Mouse (Mus musculus): ENCODE data around the gene Rgl1. TPM values are rescaled to one million over a fixed set of nuclear protein-coding genes. Genes with fewer than 3 reads are reported as not detected.

Gene Rgl1
- polyA plus RNA-seq, 1 experiment from 2014 or later = 42.8 TPM

GRCm38 (mm10) chr1:152603628-152604027 lies 162.5 kb downstream of the Rgl1 start:
- ATAC-seq (ENCODE audit: insufficient number of reproducible peaks, low FRiP score, low TSS enrichment, low read depth) = no peak
- H3K9ac ChIP-seq = no peak overlapping the region
- no peak overlapping the region for H3K27ac ChIP-seq
- peaks cover 21% of the 10 kb centered on the region for H3K4me1 ChIP-seq
- no peak overlapping the region for H3K4me2 ChIP-seq
- no peak overlapping the region for H3K4me3 ChIP-seq
- no peaks in the 10 kb centered on the region for H3K9me3 ChIP-seq
- WGBS = 80% methylated on average over 9 of the region's 9 CpGs
- no peaks in the 10 kb centered on the region for H3K27me3 ChIP-seq
- no peaks in the 10 kb centered on the region for H3K36me3 ChIP-seq

GRCm38 (mm10) chr1:152600494-152600893 lies 165.7 kb downstream of the Rgl1 start:
- 94% methylated on average over 2 of the region's 2 CpGs for WGBS

GRCm38 (mm10) chr1:152599347-152599746 lies 166.8 kb downstream of the Rgl1 start:
- no peak for ATAC-seq (ENCODE audit: insufficient number of reproducible peaks, low FRiP score, low TSS enrichment, low read depth)
- no peaks in the 10 kb centered on the region for H3K27me3 ChIP-seq
- 0 out of 2 replicates have a peak, but pooled peaks cover 5% of the 10 kb centered on the region for H3K4me1 ChIP-seq
- H3K9ac ChIP-seq = no peak overlapping the region
- no peaks in the 10 kb centered on the region for H3K9me3 ChIP-seq
- H3K36me3 ChIP-seq = no peaks in the 10 kb centered on the region
- H3K27ac ChIP-seq = no peak overlapping the region
- H3K4me2 ChIP-seq = no peak overlapping the region
- 82% methylated on average over 8 of the region's 8 CpGs for WGBS
- no peak overlapping the region for H3K4me3 ChIP-seq

More at GRCm38 (mm10) chr1:152600494-152600893, 165.7 kb downstream of the Rgl1 start:
- Histone ChIP-seq H3K4me1 (0 out of 2 replicates have a peak, but pooled peaks cover 5% of the 10 kb centered on the region), H3K4me3 (no peak overlapping the region), H3K27me3 (no peaks in the 10 kb centered on the region), H3K9me3 (no peaks in the 10 kb centered on the region), H3K27ac (no peak overlapping the region), H3K36me3 (no peaks in the 10 kb centered on the region), H3K9ac (no peak overlapping the region), H3K4me2 (no peak overlapping the region)
- no peak for ATAC-seq (ENCODE audit: insufficient number of reproducible peaks, low FRiP score, low TSS enrichment, low read depth)

- WGBS = 73% methylated on average over 5 of the region's 5 CpGs
- H3K27ac ChIP-seq = no peak overlapping the region
Observed at GRCm38 (mm10) chr1:152594690-152595089, 171.5 kb downstream of the Rgl1 start.

GRCm38 (mm10) chr1:152593831-152594549 lies 172.2 kb downstream of the Rgl1 start:
- H3K4me2 ChIP-seq = no peak overlapping the region
- H3K9ac ChIP-seq = no peak overlapping the region
- H3K9me3 ChIP-seq = no peaks in the 10 kb centered on the region
- no peaks in the 10 kb centered on the region for H3K36me3 ChIP-seq
- no peak overlapping the region for H3K4me3 ChIP-seq
- ATAC-seq (ENCODE audit: insufficient number of reproducible peaks, low FRiP score, low TSS enrichment, low read depth) = no peak
- H3K4me1 ChIP-seq = peaks cover 11% of the 10 kb centered on the region
- WGBS = 84% methylated on average over 9 of the region's 9 CpGs
- no peaks in the 10 kb centered on the region for H3K27me3 ChIP-seq
- no peak overlapping the region for H3K27ac ChIP-seq

More at GRCm38 (mm10) chr1:152594690-152595089, 171.5 kb downstream of the Rgl1 start:
- Histone ChIP-seq H3K9ac (no peak overlapping the region), H3K9me3 (no peaks in the 10 kb centered on the region), H3K36me3 (no peaks in the 10 kb centered on the region), H3K27me3 (no peaks in the 10 kb centered on the region), H3K4me1 (peaks cover 7% of the 10 kb centered on the region; the same call in 1 of the 2 replicates), H3K4me2 (no peak overlapping the region), H3K4me3 (no peak overlapping the region)
- no peak for ATAC-seq (ENCODE audit: insufficient number of reproducible peaks, low FRiP score, low TSS enrichment, low read depth)

GRCm38 (mm10) chr1:152593382-152593781 lies 172.8 kb downstream of the Rgl1 start:
- Histone ChIP-seq H3K9ac (no peak overlapping the region), H3K4me2 (no peak overlapping the region), H3K36me3 (no peaks in the 10 kb centered on the region), H3K27me3 (no peaks in the 10 kb centered on the region), H3K27ac (no peak overlapping the region), H3K9me3 (no peaks in the 10 kb centered on the region), H3K4me1 (peaks cover 11% of the 10 kb centered on the region), H3K4me3 (no peak overlapping the region)
- ATAC-seq (ENCODE audit: insufficient number of reproducible peaks, low FRiP score, low TSS enrichment, low read depth) = no peak
- 88% methylated on average over 7 of the region's 7 CpGs for WGBS

- Histone ChIP-seq H3K9ac (no peak overlapping the region), H3K4me2 (no peak overlapping the region), H3K4me3 (no peak overlapping the region), H3K9me3 (no peaks in the 10 kb centered on the region), H3K27me3 (no peaks in the 10 kb centered on the region), H3K4me1 (peaks cover 11% of the 10 kb centered on the region), H3K27ac (no peak overlapping the region), H3K36me3 (no peaks in the 10 kb centered on the region)
- 85% methylated on average over 6 of the region's 6 CpGs for WGBS
- ATAC-seq (ENCODE audit: insufficient number of reproducible peaks, low FRiP score, low TSS enrichment, low read depth) = no peak
Observed at GRCm38 (mm10) chr1:152592609-152593008, 173.5 kb downstream of the Rgl1 start.

GRCm38 (mm10) chr1:152591746-152592498 lies 174.2 kb downstream of the Rgl1 start:
- Histone ChIP-seq H3K27me3 (no peaks in the 10 kb centered on the region), H3K36me3 (no peaks in the 10 kb centered on the region), H3K4me2 (no peak overlapping the region), H3K4me3 (no peak overlapping the region), H3K9me3 (no peaks in the 10 kb centered on the region), H3K27ac (no peak overlapping the region), H3K4me1 (peaks cover 14% of the 10 kb centered on the region), H3K9ac (no peak overlapping the region)
- WGBS = 90% methylated on average over 14 of the region's 15 CpGs
- ATAC-seq (ENCODE audit: insufficient number of reproducible peaks, low FRiP score, low TSS enrichment, low read depth) = no peak

GRCm38 (mm10) chr1:152590321-152590720 lies 175.8 kb downstream of the Rgl1 start:
- H3K4me3 ChIP-seq = no peak overlapping the region
- H3K36me3 ChIP-seq = peaks cover 6% of the 10 kb centered on the region; the same call in 1 of the 2 replicates
- H3K27me3 ChIP-seq = no peaks in the 10 kb centered on the region
- 62% methylated on average over 5 of the region's 5 CpGs for WGBS
- no peaks in the 10 kb centered on the region for H3K9me3 ChIP-seq
- H3K9ac ChIP-seq = no peak overlapping the region
- peaks cover 14% of the 10 kb centered on the region for H3K4me1 ChIP-seq
- no peak overlapping the region for H3K4me2 ChIP-seq
- no peak overlapping the region; the same call in 1 of the 2 replicates for H3K27ac ChIP-seq
- ATAC-seq (ENCODE audit: insufficient number of reproducible peaks, low FRiP score, low TSS enrichment, low read depth) = no peak

- H3K4me1 ChIP-seq = peaks cover 14% of the 10 kb centered on the region
- H3K27me3 ChIP-seq = no peaks in the 10 kb centered on the region
- no peaks in the 10 kb centered on the region for H3K9me3 ChIP-seq
- H3K9ac ChIP-seq = no peak overlapping the region
- 27% methylated on average over 9 of the region's 9 CpGs for WGBS
- peak overlapping the region; percentile 22; the same call in 1 of the 2 replicates for H3K27ac ChIP-seq
- peaks cover 6% of the 10 kb centered on the region; the same call in 1 of the 2 replicates for H3K36me3 ChIP-seq
- ATAC-seq (ENCODE audit: insufficient number of reproducible peaks, low FRiP score, low TSS enrichment, low read depth) = no peak
- no peak overlapping the region for H3K4me3 ChIP-seq
- no peak overlapping the region for H3K4me2 ChIP-seq
Observed at GRCm38 (mm10) chr1:152589331-152589935, 176.7 kb downstream of the Rgl1 start.

- ATAC-seq (ENCODE audit: insufficient number of reproducible peaks, low FRiP score, low TSS enrichment, low read depth) = no peak
- Histone ChIP-seq H3K9ac (no peak overlapping the region), H3K9me3 (no peaks in the 10 kb centered on the region), H3K36me3 (peaks cover 6% of the 10 kb centered on the region; the same call in 1 of the 2 replicates), H3K27ac (peak overlapping the region; percentile 24; the same call in 1 of the 2 replicates), H3K27me3 (no peaks in the 10 kb centered on the region), H3K4me2 (no peak overlapping the region), H3K4me3 (no peak overlapping the region), H3K4me1 (peaks cover 18% of the 10 kb centered on the region)
- WGBS = 34% methylated on average over 3 of the region's 3 CpGs
Observed at GRCm38 (mm10) chr1:152587431-152587830, 178.7 kb downstream of the Rgl1 start.
